Mouse (Mus musculus): ENCODE results near the gene Agbl5. TPM values are rescaled to one million over a fixed set of nuclear protein-coding genes. Genes with fewer than 3 reads are reported as not detected.

Agbl5 gene
- polyA plus RNA-seq, 1 experiment from 2014 or later, result 37.3 TPM

DNA sequence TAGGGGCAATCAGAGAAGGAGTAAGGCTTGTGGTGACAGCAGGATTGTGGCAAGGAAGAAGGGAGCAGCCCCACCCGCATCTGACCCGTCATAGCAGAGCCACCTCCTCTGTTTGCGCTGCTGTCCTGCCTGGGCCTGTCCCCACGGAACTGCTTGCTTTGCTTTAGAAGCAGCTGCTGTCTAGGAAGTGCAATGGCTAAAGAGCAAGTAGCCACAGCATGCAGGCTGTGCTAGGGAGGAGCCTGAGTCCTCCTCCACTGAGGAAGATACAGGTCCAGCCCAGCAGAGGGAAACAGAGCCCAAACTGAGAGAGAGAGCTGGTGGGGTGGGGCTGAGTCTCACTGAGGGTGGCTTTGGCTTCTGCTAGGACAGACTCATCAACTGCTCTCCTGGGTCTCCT, 24.6 kb upstream of the Agbl5 start:
- no peak overlapping the region for H3K4me2 ChIP-seq (ENCODE audit: low read depth, low read length, severe bottlenecking)
- WGBS, result 47% methylated on average over 4 of the region's 4 CpGs
- H3K36me3 ChIP-seq (ENCODE audit: control insufficient read depth, insufficient read depth, low read length), result no peaks in the 10 kb centered on the region
- no peaks in the 10 kb centered on the region for H3K9me3 ChIP-seq (ENCODE audit: control insufficient read depth, low read length)
- H3K9ac ChIP-seq (ENCODE audit: low read length), result no peak overlapping the region
- no peaks in the 10 kb centered on the region for H3K27me3 ChIP-seq (ENCODE audit: control insufficient read depth, insufficient read depth, low read length)
- ATAC-seq (replicated peaks; ENCODE audit: low FRiP score) (no peak), DNase-seq (ENCODE audit: low spot score) (no peak)
- H3K4me1 ChIP-seq (replicated peaks; ENCODE audit: control insufficient read depth, insufficient read depth, low read length), result no peaks in the 10 kb centered on the region
- H3K4me3 ChIP-seq (ENCODE audit: low read depth, low read length), result no peak overlapping the region
- H3K27ac ChIP-seq (ENCODE audit: low read depth, low read length), result no peak overlapping the region

DNA sequence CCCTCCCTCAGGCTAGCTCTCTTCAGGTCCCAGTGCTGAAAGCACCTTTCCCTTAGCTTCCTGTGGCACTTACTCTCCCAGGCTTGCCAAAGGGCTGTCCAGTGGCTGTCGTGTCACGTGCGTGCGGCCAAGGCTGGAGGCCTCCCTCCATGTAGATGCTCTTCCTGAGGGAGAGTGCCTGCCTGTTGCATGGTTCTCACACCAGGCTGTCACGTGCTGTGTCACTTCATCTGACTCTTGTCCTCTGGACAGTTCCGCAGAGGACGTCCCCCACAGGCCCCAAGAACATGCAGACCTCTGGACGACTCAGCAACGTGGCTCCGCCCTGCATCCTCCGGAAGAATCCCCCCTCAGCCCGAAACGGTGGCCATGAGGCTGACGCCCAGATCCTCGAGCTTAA, 24.2 kb upstream of the Agbl5 start:
- DNase-seq (ENCODE audit: low spot score) (no peak), ATAC-seq (replicated peaks; ENCODE audit: low FRiP score) (no peak)
- 42% methylated on average over 15 of the region's 15 CpGs for WGBS
- Histone ChIP-seq H3K36me3 (ENCODE audit: control insufficient read depth, insufficient read depth, low read length) (no peaks in the 10 kb centered on the region), H3K4me3 (ENCODE audit: low read depth, low read length) (no peak overlapping the region), H3K4me1 (replicated peaks; ENCODE audit: control insufficient read depth, insufficient read depth, low read length) (peaks cover 2% of the 10 kb centered on the region; the same call in 1 of the 2 replicates), H3K9me3 (ENCODE audit: control insufficient read depth, low read length) (no peaks in the 10 kb centered on the region), H3K9ac (ENCODE audit: low read length) (no peak overlapping the region), H3K27me3 (ENCODE audit: control insufficient read depth, insufficient read depth, low read length) (no peaks in the 10 kb centered on the region), H3K4me2 (ENCODE audit: low read depth, low read length, severe bottlenecking) (no peak overlapping the region), H3K27ac (ENCODE audit: low read depth, low read length) (no peak overlapping the region)

DNA sequence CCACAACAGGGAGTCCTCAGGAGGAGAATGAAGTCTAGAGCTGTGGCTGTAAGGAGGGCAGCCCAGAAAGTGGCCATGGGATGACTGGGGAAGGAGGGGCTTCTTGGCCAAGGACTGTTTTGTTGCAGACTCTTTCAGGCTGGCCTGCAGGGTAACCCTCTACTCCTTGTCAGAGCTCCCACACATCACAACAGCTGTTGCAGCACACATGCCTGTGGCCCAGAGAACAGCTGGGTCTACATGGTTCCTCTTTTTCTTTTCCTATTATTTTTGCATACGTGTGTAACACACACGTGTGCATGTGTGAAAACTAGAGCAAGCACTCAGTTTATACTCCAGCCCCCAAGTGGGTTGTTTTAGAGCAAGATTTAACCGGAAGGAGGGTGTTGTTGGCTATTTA, 21.6 kb upstream of the Agbl5 start:
- Histone ChIP-seq H3K4me3 (ENCODE audit: low read depth, low read length) (no peak overlapping the region), H3K9ac (ENCODE audit: low read length) (no peak overlapping the region), H3K27ac (ENCODE audit: low read depth, low read length) (no peak overlapping the region), H3K36me3 (ENCODE audit: control insufficient read depth, insufficient read depth, low read length) (peaks cover 4% of the 10 kb centered on the region; the same call in 1 of the 2 replicates), H3K4me1 (replicated peaks; ENCODE audit: control insufficient read depth, insufficient read depth, low read length) (peaks cover 8% of the 10 kb centered on the region; the same call in 1 of the 2 replicates), H3K27me3 (ENCODE audit: control insufficient read depth, insufficient read depth, low read length) (no peaks in the 10 kb centered on the region), H3K9me3 (ENCODE audit: control insufficient read depth, low read length) (no peaks in the 10 kb centered on the region), H3K4me2 (ENCODE audit: low read depth, low read length, severe bottlenecking) (no peak overlapping the region)
- ATAC-seq (replicated peaks; ENCODE audit: low FRiP score), result no peak
- WGBS, result 87% methylated on average over 3 of the region's 3 CpGs
- no peak for DNase-seq (ENCODE audit: low spot score)

DNA sequence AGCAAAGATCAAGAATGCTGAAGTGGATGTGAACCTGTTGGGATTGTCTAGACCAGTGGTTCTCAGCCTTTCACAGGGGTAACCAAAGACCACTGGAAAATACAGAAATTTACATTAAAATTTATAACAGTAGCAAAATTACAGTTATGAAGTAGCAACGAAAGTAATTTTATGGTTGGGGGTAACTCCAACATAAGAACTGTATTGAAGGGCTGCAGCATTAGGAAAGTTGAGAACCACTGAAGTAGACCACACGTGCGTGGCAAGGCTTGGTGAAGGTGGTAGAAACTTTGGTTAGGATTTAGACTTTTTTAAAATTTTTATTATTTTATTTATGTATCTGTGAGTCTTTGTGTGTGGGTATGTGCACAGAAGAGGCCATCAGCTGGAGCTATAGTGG, 20.8 kb upstream of the Agbl5 start, which contains the start of gene Tmem214:
Gene Tmem214, plus strand, starts transcription at position 301 of the 400 bp plus-strand sequence.
- no peak within 1 kb of the TSS for H3K27ac ChIP-seq (ENCODE audit: low read depth, low read length)
- H3K27me3 ChIP-seq (ENCODE audit: control insufficient read depth, insufficient read depth, low read length), result no peaks in the 10 kb centered on the region
- H3K4me3 ChIP-seq (ENCODE audit: low read depth, low read length), result peak within 1 kb of the TSS; percentile 74
- H3K9me3 ChIP-seq (ENCODE audit: control insufficient read depth, low read length), result no peaks in the 10 kb centered on the region
- WGBS, result 96% methylated on average over 3 of the region's 3 CpGs
- peaks cover 7% of the 10 kb centered on the region; the same call in 1 of the 2 replicates for H3K36me3 ChIP-seq (ENCODE audit: control insufficient read depth, insufficient read depth, low read length)
- H3K4me1 ChIP-seq (replicated peaks; ENCODE audit: control insufficient read depth, insufficient read depth, low read length), result peaks cover 8% of the 10 kb centered on the region; the same call in 1 of the 2 replicates
- H3K4me2 ChIP-seq (ENCODE audit: low read depth, low read length, severe bottlenecking), result 0 out of 2 replicates have a peak within 1 kb of the TSS, but pooled peaks have one; percentile 2
- DNase-seq (ENCODE audit: low spot score), result no peak
- H3K9ac ChIP-seq (ENCODE audit: low read length), result no peak within 1 kb of the TSS
- no peak for ATAC-seq (replicated peaks; ENCODE audit: low FRiP score)

DNA sequence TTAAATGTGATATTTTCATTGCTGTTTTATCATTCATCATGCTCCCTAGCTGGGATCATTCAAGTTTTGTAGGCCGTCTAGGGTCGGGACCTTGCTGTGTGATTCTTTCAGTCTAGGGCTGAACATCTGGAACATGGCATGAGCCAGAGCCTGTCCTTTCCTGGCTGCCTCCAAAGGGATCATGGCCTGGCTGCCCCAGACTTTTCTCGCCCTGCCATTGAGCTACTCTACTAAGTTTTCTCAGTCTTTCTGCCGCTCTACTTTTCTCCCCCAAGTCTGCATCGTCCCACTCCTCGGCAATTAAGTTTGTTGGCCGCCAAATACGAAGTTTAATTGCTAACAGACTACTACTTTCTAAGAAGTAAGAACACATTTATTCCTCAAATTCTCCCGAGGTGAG, 19.5 kb upstream of the Agbl5 start:
- no peak for DNase-seq (ENCODE audit: low spot score)
- Histone ChIP-seq H3K4me1 (replicated peaks; ENCODE audit: control insufficient read depth, insufficient read depth, low read length) (peaks cover 8% of the 10 kb centered on the region; the same call in 1 of the 2 replicates), H3K4me3 (ENCODE audit: low read depth, low read length) (peak overlapping the region; percentile 74), H3K27ac (ENCODE audit: low read depth, low read length) (0 out of 2 replicates have a peak overlapping the region, but pooled peaks have one; percentile 31), H3K9ac (ENCODE audit: low read length) (peak overlapping the region; percentile 73), H3K36me3 (ENCODE audit: control insufficient read depth, insufficient read depth, low read length) (peaks cover 7% of the 10 kb centered on the region; the same call in 1 of the 2 replicates), H3K9me3 (ENCODE audit: control insufficient read depth, low read length) (no peaks in the 10 kb centered on the region), H3K4me2 (ENCODE audit: low read depth, low read length, severe bottlenecking) (peak overlapping the region; percentile 78), H3K27me3 (ENCODE audit: control insufficient read depth, insufficient read depth, low read length) (no peaks in the 10 kb centered on the region)
- peak; percentile 39; the same call in 1 of the 2 replicates for ATAC-seq (replicated peaks; ENCODE audit: low FRiP score)
- WGBS, result 21% methylated on average over 9 of the region's 9 CpGs

DNA sequence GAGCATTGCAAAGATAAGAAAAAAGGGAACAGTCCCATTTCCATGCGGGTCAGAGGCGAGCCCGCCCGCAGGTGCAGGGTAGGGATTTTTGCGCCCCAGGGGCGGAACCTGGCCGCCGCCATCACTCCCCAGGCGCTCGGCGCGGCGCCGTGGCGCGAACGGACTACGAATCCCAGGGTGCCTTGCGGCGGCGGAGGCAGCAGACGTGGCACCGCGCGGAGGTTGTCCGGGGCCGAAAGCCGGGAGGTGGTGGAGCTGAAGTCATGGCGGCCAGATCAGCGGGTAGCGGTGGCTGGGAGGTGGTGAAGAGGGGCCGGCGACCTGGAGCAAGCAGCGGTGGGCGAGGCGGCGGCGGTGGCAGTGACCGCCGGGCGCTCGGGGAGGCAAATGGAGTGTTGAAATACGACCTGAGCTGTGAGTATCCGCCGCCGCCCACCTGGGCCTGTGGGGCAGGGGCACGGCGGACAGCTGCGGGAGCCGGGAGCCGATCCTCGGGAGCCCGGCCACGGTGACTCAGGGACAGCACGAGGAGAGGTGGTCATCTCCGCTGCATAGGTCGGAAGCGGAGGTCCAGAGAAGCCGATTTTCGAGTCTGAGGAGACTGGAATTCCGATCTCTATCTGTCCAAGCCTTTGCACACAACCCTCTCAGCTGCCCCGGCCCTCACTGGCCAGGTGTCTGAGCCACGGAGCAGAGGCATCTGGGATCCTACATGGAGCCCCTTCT, 18.9 kb upstream of the Agbl5 start:
- Histone ChIP-seq H3K4me1 (replicated peaks; ENCODE audit: control insufficient read depth, insufficient read depth, low read length) (peaks cover 8% of the 10 kb centered on the region; the same call in 1 of the 2 replicates), H3K4me2 (ENCODE audit: low read depth, low read length, severe bottlenecking) (peak overlapping the region; percentile 78), H3K27me3 (ENCODE audit: control insufficient read depth, insufficient read depth, low read length) (no peaks in the 10 kb centered on the region), H3K9ac (ENCODE audit: low read length) (peak overlapping the region; percentile 73), H3K27ac (ENCODE audit: low read depth, low read length) (0 out of 2 replicates have a peak overlapping the region, but pooled peaks have one; percentile 31), H3K9me3 (ENCODE audit: control insufficient read depth, low read length) (no peaks in the 10 kb centered on the region), H3K36me3 (ENCODE audit: control insufficient read depth, insufficient read depth, low read length) (peaks cover 7% of the 10 kb centered on the region; the same call in 1 of the 2 replicates), H3K4me3 (ENCODE audit: low read depth, low read length) (peak overlapping the region; percentile 74)
- WGBS, result under 1% methylated on average over 62 of the region's 63 CpGs
- ATAC-seq (replicated peaks; ENCODE audit: low FRiP score) (peak; percentile 93), DNase-seq (ENCODE audit: low spot score) (peak; percentile 93)

DNA sequence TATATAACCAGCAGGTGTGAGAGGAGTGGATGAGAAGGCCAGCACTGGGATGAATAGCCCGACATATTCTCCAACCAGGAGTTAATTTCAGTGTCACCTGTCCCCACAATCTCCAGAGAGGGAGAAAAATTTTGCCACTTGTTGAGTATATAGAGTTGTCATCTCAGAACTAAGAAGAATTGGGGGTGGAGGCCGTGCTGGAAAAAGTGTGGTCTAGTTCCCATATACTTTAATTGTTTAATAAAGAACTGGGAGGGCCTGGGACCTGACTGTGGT, 18.4 kb upstream of the Agbl5 start:
- WGBS, result 35% methylated on average over 2 of the region's 2 CpGs

DNA sequence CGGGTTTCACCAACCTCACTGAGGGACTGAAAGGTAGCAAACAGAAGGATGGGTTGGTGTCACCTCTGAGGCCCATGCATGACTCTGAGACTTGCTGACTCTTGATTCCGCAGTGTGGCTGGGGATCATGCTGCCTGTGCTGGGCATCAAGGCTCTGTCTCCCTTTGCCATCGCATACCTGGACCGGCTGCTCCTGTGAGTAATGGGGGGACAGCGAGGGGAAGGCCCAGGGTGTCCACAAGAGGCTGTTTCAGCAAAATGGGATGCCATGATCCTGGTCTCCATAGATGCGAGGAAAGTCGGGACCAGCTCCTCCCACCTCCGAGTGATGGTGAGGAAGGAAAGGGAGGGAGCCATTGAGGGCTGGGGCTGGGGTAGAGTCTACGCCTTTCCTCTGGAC, 15.9 kb upstream of the Agbl5 start:
- ATAC-seq (replicated peaks; ENCODE audit: low FRiP score) (no peak), DNase-seq (ENCODE audit: low spot score) (no peak)
- H3K27me3 ChIP-seq (ENCODE audit: control insufficient read depth, insufficient read depth, low read length), result no peaks in the 10 kb centered on the region
- no peaks in the 10 kb centered on the region for H3K9me3 ChIP-seq (ENCODE audit: control insufficient read depth, low read length)
- H3K27ac ChIP-seq (ENCODE audit: low read depth, low read length), result no peak overlapping the region
- peaks cover 8% of the 10 kb centered on the region; the same call in 1 of the 2 replicates for H3K4me1 ChIP-seq (replicated peaks; ENCODE audit: control insufficient read depth, insufficient read depth, low read length)
- no peak overlapping the region for H3K4me2 ChIP-seq (ENCODE audit: low read depth, low read length, severe bottlenecking)
- WGBS, result 96% methylated on average over 9 of the region's 9 CpGs
- H3K36me3 ChIP-seq (ENCODE audit: control insufficient read depth, insufficient read depth, low read length), result peaks cover 16% of the 10 kb centered on the region
- no peak overlapping the region for H3K4me3 ChIP-seq (ENCODE audit: low read depth, low read length)
- no peak overlapping the region for H3K9ac ChIP-seq (ENCODE audit: low read length)

More for the DNA sequence above, 18.4 kb upstream of the Agbl5 start:
- peaks cover 8% of the 10 kb centered on the region; the same call in 1 of the 2 replicates for H3K4me1 ChIP-seq (replicated peaks; ENCODE audit: control insufficient read depth, insufficient read depth, low read length)
- H3K9ac ChIP-seq (ENCODE audit: low read length), result peak overlapping the region; percentile 73
- H3K9me3 ChIP-seq (ENCODE audit: control insufficient read depth, low read length), result no peaks in the 10 kb centered on the region
- DNase-seq (ENCODE audit: low spot score) (no peak), ATAC-seq (replicated peaks; ENCODE audit: low FRiP score) (no peak)
- peaks cover 7% of the 10 kb centered on the region; the same call in 1 of the 2 replicates for H3K36me3 ChIP-seq (ENCODE audit: control insufficient read depth, insufficient read depth, low read length)
- peak overlapping the region; percentile 74 for H3K4me3 ChIP-seq (ENCODE audit: low read depth, low read length)
- no peaks in the 10 kb centered on the region for H3K27me3 ChIP-seq (ENCODE audit: control insufficient read depth, insufficient read depth, low read length)
- no peak overlapping the region for H3K27ac ChIP-seq (ENCODE audit: low read depth, low read length)
- H3K4me2 ChIP-seq (ENCODE audit: low read depth, low read length, severe bottlenecking), result peak overlapping the region; percentile 78
